Mouse (Mus musculus): ENCODE results near the gene Apoe.

The Apoe gene

DNA sequence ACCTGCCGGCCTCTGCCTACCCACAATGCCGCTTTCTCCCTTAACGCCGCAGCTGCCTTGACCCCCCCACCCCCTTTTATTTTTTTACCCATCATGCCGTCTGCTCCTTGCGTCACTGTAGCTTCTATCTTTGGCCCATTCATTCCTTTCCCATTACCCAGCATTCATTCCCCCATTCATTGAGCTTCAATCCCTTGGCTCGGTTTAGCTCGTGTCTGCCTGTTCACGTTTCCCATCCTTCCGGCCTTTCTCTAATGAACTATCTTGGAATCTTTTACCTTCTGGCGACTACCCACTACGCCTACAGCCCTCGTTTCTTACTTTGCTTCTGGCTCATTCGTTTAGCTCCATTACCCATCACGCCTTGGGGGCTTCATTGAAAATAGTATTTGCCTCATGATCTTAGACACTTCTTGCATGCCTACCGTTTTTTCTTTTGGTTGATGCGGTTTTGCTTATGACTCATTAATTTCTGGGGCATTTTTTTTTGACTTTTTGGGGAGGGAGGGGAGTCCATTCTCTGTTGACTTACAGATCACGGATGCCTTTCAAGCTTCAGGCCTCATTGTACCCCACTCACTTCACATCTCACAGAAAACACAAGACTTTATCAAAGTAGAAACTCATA, 17.2 kb upstream of the Apoe start:
- DNase-seq (ENCODE audit: low read depth): no peak

DNA sequence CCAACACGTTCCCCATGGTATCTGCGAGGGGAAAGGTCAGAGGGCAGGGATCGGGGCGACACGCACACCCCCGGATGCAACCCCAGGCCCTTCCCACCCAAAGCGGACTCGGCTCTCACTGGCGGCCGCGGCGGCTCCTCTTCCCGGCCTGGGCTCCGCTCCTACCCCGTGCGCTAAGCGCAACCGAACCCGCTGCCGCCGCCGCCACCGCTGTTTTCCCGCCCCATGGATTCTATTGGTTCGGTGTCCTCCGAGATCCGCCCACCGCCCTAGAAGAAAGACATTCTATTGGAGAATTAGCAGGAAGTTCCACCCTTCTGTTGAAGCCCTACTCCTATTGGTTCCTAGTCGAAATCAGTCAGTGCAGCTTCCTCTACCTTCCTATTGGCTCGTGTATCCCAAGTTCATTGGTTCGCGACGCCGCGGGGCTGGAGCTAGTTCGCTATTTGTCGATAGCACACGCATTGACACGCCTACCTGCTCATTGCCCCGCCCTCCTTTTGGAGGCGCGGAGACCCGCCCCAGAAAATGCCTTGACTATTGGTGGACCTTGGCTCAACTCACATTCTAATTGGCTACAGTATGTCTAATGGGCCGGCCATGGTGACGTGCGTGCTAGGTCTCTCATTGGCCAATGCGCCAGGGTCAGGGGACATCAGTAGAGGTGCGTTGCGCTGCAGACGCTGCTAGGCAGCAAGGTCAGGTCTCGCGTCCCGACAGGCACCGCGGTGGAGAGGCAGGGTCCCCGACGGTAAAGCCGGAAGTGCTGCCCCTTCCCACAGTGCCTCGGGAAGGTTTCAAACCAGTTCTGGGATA, 16.5 kb upstream of the Apoe start, which contains the start of gene Tomm40:
TSS of gene Tomm40 (minus strand) at position 200 of the 816 bp plus-strand sequence.
- peak; percentile 100 for DNase-seq (ENCODE audit: low read depth)

DNA sequence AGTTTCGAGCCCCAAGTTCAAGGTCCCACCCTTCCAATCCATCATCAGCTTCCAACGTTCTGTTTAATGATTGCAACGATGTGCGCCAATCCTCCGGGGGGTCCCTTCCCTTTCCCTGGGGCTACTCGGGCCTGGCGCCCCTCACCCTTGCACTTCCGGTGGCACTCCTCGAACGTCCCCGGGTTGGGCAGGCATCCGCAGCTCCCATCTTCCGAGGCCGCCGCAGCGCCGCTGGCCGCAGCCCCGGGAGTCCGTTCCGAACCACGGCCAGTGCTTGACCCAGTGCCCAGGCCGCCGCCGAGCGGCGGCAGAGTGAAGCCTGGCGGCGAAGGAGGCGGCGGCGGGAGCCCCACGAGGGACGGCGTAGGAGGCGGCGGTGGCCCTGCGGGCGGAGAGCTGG, 15.8 kb upstream of the Apoe start:
- DNase-seq (ENCODE audit: low read depth): peak; percentile 29

DNA sequence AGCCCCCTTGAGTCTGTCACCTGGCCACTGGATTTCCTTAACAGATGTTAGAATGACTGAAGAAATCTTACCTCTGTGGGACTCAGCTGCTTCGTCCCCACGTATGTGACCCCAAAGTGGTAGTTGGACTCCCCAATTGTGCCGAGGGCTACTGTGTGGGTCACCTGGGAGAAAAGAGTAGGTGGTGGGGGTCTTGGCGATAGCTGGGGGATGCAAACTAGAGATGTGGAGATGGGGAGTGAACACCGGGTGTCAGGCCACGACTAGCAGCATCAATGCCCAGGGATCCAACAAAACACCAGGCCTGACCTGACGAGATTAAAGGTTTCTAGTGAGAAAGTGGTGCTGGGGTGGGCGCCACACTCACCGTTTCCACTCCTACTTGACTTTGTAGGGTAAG, 14.6 kb upstream of the Apoe start:
- no peak for DNase-seq (ENCODE audit: low read depth)

DNA sequence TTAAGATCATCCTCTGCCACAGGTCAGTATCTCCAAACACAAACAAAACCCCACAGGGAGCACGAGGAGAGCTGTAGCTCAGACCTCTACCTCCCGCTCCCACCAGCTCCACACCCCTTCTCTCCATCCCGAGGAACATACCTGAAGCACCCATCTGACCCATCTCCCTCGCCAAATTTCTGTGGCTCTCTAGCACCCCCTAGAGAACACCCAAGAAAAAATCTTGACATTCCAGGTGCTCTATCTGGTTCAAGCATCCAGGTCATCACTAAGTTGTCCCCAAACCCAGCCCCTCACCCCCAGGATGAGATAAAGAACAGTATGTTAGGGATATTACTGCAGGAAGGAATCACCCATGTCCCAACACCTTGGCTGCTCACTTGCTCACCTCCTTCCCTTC, 14.2 kb upstream of the Apoe start:
- DNase-seq (ENCODE audit: low read depth): peak; percentile 54

DNA sequence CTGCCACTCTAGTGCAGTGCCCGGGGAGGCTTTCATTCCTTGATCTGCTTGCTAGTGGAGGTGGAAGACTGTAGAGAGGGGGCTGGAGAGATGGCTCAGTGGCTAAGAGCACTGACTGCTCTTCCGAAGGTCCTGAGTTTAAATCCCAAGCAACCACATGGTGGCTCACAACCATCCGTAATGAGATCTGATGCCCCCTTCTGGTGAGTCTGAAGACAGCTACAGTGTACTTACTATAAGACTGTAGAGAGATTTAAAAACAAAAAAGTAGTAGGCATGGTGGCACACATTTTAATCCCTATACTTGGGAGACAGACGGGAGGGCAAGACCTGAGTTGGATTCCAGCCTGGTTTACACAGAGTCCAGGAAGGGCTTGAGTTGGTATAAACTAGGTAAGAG, 13.4 kb upstream of the Apoe start:
- peak; percentile 61 for DNase-seq (ENCODE audit: low read depth)

DNA sequence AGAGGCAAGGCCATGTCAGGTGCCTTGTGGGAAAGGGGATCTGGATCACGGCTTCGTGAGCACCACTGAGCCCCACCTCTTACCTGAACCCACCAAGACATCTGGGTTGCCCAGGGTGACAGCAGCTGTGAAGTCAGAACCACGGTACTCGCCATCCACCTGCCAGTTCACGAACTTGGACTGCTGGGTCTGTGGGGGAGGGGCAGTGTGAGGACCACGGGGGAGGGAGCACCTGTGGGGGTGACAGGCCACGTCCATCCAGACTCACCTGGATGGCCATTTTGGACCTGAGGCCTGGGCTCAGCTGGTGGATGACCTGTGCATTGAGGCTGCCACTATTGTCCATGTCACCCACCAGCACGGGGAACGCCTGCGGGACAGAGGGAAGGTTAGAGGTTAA, 11.7 kb upstream of the Apoe start:
- no peak for DNase-seq (ENCODE audit: low read depth)

DNA sequence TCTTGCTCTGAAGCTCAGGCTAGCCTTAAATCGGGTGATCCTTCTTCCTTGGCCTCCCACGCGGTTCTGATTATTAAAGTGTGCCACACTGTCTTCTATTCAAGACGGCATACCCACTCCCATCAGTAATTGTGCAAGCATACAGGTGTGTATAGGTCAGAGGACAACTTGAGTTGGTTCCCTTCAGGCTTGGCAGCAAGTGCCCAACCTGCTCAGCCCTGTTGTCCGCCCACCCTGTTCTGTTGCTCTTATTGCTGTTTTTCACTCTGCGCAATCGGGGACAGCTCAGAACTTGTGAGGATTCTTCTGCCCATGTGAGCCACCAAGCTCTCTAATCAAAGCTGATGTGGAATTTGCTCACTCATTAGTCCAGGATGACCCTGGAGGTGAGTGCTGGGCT, 6.3 kb upstream of the Apoe start:
- DNase-seq (ENCODE audit: low read depth): no peak

DNA sequence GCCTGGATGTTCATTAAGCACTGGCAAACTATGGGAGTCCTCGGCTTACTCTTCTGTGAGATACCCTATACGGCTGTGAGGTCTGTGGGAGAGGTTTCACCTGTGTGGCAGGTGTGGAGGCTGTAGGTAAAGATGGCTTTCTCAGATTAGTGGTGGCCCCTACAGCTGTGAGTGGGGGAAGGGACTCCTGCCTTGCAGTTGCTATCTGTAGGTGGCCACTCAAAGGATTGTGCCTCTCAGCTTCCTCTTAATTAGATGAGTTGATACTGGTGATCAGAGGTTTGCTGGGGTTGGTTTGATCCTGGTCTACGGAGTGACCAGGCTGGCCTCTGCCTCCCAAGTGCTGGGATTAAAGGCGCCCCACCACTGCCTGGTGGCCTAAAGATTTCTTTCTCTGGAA, 5.5 kb upstream of the Apoe start:
- DNase-seq (ENCODE audit: low read depth): no peak

DNA sequence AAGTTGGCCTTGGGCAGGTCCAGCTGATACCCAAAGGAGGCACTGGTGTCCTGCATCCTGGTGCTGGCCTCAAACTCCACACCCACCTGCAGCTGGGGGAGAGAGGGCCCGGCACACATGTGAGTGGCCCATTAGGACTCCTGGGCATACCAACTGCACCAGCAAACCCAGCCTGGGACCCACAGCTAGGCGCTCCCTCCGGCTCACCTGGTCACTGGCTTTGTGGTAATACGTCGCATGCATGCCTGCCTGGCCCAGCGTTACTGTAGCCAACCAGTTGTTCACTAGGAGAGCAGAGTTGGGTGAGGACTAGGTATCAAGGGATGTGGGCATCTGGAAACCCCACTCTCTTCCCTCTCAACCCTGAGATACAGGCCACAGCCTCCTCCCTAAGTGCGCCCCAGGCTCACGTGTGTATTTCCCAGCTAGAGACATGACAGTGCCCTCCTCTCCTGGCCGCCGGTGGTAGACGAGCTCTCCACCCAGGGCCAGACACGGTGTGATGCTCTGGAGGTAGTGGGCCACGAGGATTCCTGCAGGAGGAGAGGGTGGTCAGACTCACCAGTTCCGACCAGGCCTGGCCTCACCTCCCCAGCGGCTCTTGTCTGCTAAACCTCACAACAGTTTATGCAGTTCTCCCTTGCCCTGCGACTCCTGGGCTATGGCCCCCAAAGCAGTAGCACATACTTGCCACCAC, 4.0 kb upstream of the Apoe start:
- no peak for DNase-seq (ENCODE audit: low read depth)

DNA sequence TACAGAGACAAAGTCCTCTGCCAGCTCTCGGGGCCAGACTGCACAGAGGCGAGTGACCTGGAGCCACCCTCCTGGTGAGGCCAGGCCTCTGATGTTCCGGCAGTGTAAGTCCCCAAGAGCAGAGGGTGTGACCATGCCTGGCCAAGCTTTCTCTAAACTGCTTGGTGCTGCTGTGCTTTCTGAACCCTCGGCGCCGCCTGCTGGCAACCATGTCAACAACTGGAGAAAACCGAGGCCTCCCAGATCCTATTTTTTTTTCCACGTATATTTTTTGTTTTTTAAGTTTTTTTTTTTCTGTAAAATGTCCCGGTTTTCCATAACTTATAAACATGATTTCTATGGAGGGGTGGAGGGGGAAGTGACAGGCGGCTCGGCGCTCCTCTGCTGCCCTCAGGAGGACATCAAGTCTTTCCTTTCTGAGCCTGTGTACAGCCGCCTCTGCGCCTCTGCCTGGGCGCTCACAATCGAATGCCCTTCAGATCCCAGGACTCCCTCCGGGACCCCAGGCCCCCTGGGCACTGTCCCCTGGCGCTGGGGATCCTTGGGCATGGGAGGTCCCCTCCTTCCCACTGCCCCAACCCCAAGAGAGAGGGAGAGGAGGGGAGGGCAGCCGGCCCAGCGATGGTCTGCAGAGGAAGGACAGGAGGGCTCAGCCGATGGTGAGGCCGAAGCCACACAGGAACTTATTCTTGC, 2.2 kb upstream of the Apoe start:
- peak; percentile 87 for DNase-seq (ENCODE audit: low read depth)

DNA sequence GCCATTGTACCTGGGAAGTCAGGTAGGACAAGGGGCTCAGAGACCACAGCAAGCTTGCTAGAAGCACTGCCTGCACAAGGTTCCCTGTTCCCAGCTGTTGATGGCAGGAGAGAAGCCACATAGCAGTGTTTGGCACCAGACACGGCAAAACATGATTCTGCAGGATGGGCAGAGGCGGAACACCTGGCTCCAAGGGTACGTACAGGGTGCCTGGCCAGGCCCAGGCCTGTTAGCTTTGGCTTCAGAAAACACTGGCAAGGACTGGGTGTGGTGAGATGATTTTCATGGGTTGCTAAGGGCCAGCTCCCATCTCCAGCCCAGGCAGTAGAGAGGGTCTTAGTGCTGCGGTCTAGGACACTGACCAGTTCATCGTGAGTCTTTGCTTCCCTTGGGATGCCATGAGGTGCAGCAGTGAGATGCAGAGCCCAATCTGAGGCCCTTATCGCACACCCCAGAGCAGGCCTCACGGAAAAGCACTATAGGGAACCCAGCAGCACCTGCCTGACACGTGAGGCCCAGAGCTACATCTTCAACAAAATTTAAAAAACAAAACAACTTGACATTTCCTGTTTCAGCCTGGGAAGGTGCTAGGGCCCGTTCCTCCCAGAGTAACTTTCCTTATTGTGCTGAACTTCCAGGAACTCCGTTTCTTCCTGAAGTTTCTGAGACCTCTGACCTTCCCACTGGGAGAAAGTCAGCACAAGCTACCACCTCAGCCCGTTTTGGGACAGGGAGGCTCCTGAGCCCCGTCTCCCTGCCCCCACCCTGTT, 1.5 kb upstream of the Apoe start:
- DNase-seq (ENCODE audit: low read depth): no peak

DNA sequence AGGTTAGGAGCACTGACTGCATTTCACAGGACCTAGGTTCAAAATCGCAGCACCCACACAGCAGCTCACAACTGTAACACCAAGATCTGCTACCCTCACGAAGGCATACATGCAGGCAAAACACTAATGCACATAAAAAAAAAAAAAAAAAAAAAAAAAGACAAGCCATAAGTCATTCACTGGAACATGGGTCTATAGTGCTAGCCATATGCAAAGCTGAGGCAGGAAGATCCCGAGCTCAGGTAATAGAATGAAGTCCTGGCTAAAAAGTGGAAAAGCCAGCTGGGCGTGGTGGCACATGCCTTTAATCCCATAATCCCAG, 800 bp upstream of the Apoe start:
- DNase-seq (ENCODE audit: low read depth): no peak

DNA sequence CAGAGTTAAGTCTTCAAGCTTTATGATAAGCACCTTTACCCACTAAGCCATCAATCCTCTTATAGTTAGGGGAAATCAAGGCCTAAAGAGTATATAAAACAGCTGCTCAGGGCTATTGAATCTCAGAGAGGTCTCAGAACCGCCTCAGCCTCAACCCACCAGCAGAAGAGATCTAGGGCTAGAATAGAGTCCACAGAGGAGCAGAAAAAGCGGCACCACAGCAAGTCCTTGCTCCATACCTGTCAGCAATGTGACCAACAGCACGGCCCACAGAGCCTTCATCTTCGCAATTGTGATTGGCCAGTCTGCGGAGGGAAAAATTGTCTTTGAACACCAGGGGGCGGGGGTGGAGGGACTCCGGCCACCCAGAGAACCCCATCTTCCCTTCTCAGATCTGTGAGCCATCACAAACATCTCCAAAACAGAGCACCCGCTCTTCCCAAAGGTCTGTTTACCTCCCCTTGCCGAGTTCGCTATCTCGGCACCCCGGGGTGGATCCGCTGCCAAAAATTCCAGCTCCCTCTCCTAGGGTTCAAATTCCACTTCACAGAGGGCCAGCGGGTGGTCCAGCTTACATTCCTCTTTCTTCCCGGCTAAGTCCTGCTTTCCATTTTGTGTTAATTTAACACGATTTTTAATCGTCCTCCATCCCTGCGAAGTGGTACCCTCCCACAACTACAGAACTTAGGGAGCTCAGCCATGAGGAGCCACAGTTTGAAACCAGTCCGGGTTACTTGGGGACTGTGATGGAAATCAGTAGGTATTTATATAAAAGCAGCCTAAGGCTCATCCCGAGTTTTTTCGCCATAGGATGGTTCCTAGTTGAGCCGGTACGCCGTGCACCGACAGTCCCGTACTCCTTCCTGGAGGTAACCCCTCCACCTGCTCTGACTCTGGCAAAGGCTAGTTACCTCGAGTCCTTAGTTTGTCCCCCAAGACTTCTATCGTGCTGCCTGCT, 760 bp downstream of the Apoe start:
- DNase-seq (ENCODE audit: low read depth): no peak

DNA sequence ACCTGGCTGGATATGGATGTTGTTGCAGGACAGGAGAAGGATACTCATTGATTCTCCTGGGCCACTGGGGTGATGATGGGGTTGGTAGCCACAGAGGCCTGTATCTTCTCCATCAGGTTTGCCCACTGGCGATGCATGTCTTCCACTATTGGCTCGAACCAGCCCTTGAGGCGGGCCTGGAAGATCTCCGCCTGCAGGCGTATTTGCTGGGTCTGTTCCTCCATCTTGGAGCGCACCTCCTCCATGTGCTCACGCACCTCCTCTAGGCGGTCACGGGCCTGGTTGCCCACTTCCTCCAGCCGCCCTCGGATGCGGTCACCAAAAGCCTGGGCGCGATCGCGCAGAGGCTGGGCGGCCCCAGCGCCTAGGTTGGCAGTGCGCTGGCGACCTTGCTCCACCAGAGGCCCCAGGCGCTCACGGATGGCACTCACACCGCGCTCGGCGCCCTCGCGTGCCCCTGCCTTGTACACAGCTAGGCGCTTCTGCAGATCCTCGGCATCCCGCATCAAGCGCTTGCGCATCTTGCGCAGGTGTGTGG, 2.6 kb downstream of the Apoe start:
- no peak for DNase-seq (ENCODE audit: low read depth)

DNA sequence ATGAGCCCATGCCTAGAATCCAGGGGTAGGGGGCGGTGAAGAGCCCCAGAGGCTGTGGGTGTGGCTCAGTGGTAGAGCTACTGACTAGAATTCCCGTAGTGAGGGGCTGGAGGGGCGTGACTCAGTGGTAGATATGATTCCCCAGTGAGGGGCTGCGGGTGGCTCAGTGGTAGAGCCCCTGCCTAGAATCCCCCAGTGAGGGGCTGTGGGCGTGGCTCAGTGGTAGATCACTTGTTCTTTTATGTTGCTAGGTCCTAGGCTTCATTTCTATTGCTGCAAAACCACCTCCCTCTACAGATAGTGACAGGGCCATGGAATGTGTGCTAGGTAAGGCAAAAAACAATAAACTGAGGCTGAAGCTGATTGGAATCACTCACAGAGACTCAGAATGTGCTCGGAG, 3.1 kb downstream of the Apoe start:
- DNase-seq (ENCODE audit: low read depth): no peak

DNA sequence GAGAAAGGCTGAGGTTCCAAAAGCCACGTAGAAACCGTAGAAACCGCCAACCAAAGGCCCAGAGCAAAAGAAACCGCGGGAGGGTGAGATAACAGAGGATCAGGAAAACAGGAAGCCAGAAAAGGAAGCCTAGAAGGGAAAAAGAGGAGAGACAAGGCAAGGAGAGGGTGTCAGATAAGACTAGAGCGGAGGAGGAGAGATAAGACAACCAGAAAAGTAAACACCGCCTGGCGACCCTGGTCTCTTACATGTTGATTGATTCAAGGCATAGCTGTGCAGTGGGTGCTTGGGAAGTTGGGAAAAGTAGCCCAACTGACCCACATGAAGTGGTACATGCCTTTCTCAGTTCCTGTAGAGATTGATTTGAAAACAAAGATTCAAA, 3.8 kb downstream of the Apoe start:
- no peak for DNase-seq (ENCODE audit: low read depth)

DNA sequence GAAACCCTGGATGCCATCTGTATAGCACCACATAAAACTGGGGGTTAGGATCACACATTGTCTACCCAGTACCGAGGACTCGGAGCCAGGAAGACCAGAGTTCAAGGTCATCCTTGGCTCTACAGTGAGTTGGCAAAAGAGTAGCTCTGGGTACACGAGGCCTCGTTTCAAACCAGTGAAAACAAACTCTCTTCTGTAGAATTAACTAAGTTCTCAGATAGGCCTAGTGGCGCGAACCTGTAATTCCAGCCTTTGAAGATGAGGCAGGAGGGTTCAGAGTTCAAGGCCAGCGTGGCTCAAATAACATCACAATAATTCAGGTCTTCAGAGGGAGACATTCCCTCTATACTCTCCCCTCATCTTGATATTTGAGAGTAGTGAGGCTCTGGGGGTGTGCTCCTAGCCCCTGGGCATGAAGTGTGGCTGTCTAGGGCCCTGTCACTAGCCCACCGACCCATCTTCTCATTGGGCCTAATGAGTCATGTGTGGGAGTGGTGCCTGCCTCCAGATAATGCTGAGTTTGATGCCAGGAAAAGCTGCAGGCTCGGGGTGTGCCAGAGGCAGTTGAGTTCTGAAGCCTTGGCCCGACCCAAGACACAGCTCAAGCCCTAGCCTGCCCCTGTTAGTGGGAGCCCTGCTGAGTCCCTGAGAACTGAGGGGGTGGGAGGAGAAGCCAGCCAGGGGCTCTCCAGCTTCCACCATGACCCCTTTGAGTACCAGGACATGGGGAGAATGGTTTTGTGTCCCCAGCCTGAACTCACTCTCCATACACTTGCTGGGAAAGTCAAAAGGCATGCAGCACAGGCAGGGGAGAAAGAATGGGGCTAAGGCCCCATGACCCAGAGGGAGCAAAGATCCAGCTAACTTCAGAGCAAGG, 4.4 kb downstream of the Apoe start:
- DNase-seq (ENCODE audit: low read depth): peak; percentile 21

DNA sequence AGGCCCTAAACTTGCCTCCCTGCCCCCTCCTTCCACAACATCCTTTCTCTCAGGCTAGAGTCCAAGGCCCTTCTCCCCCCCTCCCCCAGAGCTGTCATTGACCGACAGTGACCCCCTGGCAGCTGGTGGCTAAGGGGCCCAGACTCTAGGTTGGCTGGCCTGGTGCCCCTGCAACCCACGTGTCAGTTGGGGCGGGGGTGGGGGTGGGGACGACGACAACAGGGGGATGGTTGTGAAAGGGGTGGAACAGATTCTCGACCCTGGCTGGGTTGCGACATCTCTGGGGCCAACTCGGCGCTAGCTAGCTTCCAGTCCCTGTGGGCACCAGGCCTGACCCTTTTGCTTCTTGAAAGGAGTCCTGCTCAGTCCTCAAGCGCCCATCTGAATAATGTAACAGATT, 5.6 kb downstream of the Apoe start:
- peak; percentile 69 for DNase-seq (ENCODE audit: low read depth)

Data from NIH3T3 (cell line).